ENCODE assay signal across 12 mouse cellular contexts in genomic region chr1:131478770-131479305, GRCm38 (mm10). TPM values are rescaled to one million over a fixed set of nuclear protein-coding genes. Genes with fewer than 3 reads are reported as not detected.
DNase-seq lines count a peak whose midpoint lies in the region; ATAC-seq lines count a peak whose summit lies in the region.
"Had no signal": no experiment of that assay in that cellular context is flagged by ENCODE, and none has a peak within 500 bp of the region (broad histone marks: within the 10 kb centered on the region; RNA-seq: fewer than 3 reads in every experiment).

No protein-coding gene starts in this region.

- 0 out of 2 replicates have a peak, but pooled peaks have one; percentile 26 for ATAC-seq in intestine, embryonic 16.5 days
- ATAC-seq in intestine, embryonic 15.5 days, result no peak
- no peak for ATAC-seq in neural tube, embryonic 11.5 days (ENCODE audit: insufficient read depth, low FRiP score, low TSS enrichment)
- peak; percentile 60 for ATAC-seq in heart, embryonic 16.5 days (replicated peaks; ENCODE audit: extremely low read depth, insufficient read depth, low FRiP score)
- ATAC-seq: forebrain, embryonic 13.5 days had no signal

- no peaks in the 10 kb centered on the region for H3K9me3 ChIP-seq in intestine, embryonic 16.5 days (ENCODE audit: control insufficient read depth, low read length)
- no peaks in the 10 kb centered on the region for H3K9me3 ChIP-seq in intestine, embryonic 15.5 days
- no peaks in the 10 kb centered on the region for H3K9me3 ChIP-seq in neural tube, embryonic 11.5 days (ENCODE audit: control insufficient read depth, low read length)
- peaks cover 3% of the 10 kb centered on the region; the same call in 1 of the 2 replicates for H3K9me3 ChIP-seq in heart, embryonic 16.5 days (replicated peaks; ENCODE audit: control insufficient read depth, low read length)
- H3K9me3 ChIP-seq: neural tube, embryonic 15.5 days had no signal

- no peak overlapping the region for H3K9ac ChIP-seq in intestine, embryonic 16.5 days (ENCODE audit: low read depth, low read length)
- H3K9ac ChIP-seq in intestine, embryonic 15.5 days, result no peak overlapping the region
- no peak overlapping the region for H3K9ac ChIP-seq in neural tube, embryonic 11.5 days (ENCODE audit: low read length)
- no peak overlapping the region for H3K9ac ChIP-seq in heart, embryonic 16.5 days (ENCODE audit: low read length)
- H3K9ac ChIP-seq: forebrain, embryonic 13.5 days; neural tube, embryonic 15.5 days had no signal

- DNase-seq in neural tube, embryonic 11.5 days (ENCODE audit: low spot score), result peak; percentile 13
- DNase-seq in neural tube, embryonic 10.5 days (ENCODE audit: extremely low spot score, low spot score), result no peak
- DNase-seq in spleen, adult 18-20 months, result no peak
- DNase-seq in testis, postnatal 14 days (ENCODE audit: low spot score), result no peak
- no peak for DNase-seq in spleen, postnatal 14 days (ENCODE audit: low spot score in 2 of 2)
- DNase-seq: right cerebral cortex, postnatal 14 days had no signal

- no peak overlapping the region for H3K27ac ChIP-seq in intestine, embryonic 16.5 days (ENCODE audit: low read length)
- H3K27ac ChIP-seq in intestine, embryonic 15.5 days, result no peak overlapping the region
- no peak overlapping the region for H3K27ac ChIP-seq in neural tube, embryonic 11.5 days (ENCODE audit: low read depth, low read length)
- peak overlapping the region; percentile 86 for H3K27ac ChIP-seq in heart, embryonic 16.5 days (ENCODE audit: low read length)
- H3K27ac ChIP-seq: forebrain, embryonic 13.5 days; neural tube, embryonic 15.5 days; stomach, postnatal 0 days had no signal

- H3K4me2 ChIP-seq in intestine, embryonic 16.5 days (ENCODE audit: low read depth, low read length), result no peak overlapping the region
- H3K4me2 ChIP-seq in intestine, embryonic 15.5 days (replicated peaks), result no peak overlapping the region
- no peak overlapping the region for H3K4me2 ChIP-seq in neural tube, embryonic 11.5 days (ENCODE audit: low read depth)
- H3K4me2 ChIP-seq in heart, embryonic 16.5 days (ENCODE audit: low read depth, low read length), result no peak overlapping the region
- H3K4me2 ChIP-seq: forebrain, embryonic 13.5 days; neural tube, embryonic 15.5 days had no signal

- WGBS in intestine, embryonic 16.5 days, result 58% methylated on average over 2 of the region's 2 CpGs
- WGBS in intestine, embryonic 15.5 days, result 63% methylated on average over 2 of the region's 2 CpGs
- WGBS in neural tube, embryonic 11.5 days, result 38% methylated on average over 2 of the region's 2 CpGs
- WGBS in heart, embryonic 16.5 days, result 25% methylated on average over 2 of the region's 2 CpGs

- H3K4me3 ChIP-seq in intestine, embryonic 16.5 days (ENCODE audit: low read length), result no peak overlapping the region
- H3K4me3 ChIP-seq in intestine, embryonic 15.5 days (replicated peaks), result no peak overlapping the region
- H3K4me3 ChIP-seq in neural tube, embryonic 11.5 days (ENCODE audit: low read depth, low read length), result no peak overlapping the region
- H3K4me3 ChIP-seq in heart, embryonic 16.5 days (ENCODE audit: low read length), result no peak overlapping the region
- H3K4me3 ChIP-seq: forebrain, embryonic 13.5 days; neural tube, embryonic 15.5 days had no signal

- no peaks in the 10 kb centered on the region for H3K4me1 ChIP-seq in intestine, embryonic 16.5 days (ENCODE audit: control insufficient read depth, insufficient read depth, low read length)
- H3K4me1 ChIP-seq in intestine, embryonic 15.5 days (replicated peaks), result no peaks in the 10 kb centered on the region
- no peaks in the 10 kb centered on the region for H3K4me1 ChIP-seq in neural tube, embryonic 11.5 days (ENCODE audit: control insufficient read depth, insufficient read depth, low read length)
- peaks cover 21% of the 10 kb centered on the region for H3K4me1 ChIP-seq in heart, embryonic 16.5 days (ENCODE audit: control insufficient read depth, insufficient read depth, low read length)

- no peaks in the 10 kb centered on the region for H3K27me3 ChIP-seq in intestine, embryonic 16.5 days (replicated peaks; ENCODE audit: control insufficient read depth, insufficient read depth, low read length)
- H3K27me3 ChIP-seq in intestine, embryonic 15.5 days (replicated peaks), result no peaks in the 10 kb centered on the region
- no peaks in the 10 kb centered on the region for H3K27me3 ChIP-seq in neural tube, embryonic 11.5 days (ENCODE audit: control insufficient read depth, insufficient read depth, low read length)
- H3K27me3 ChIP-seq in heart, embryonic 16.5 days (ENCODE audit: control insufficient read depth, insufficient read depth, low read length), result no peaks in the 10 kb centered on the region
- H3K27me3 ChIP-seq: forebrain, embryonic 13.5 days; neural tube, embryonic 15.5 days had no signal

- no peaks in the 10 kb centered on the region for H3K36me3 ChIP-seq in intestine, embryonic 16.5 days (ENCODE audit: control insufficient read depth, insufficient read depth, low read length)
- H3K36me3 ChIP-seq in intestine, embryonic 15.5 days, result no peaks in the 10 kb centered on the region
- no peaks in the 10 kb centered on the region for H3K36me3 ChIP-seq in neural tube, embryonic 11.5 days (ENCODE audit: control insufficient read depth, insufficient read depth, low read length)
- peaks cover 4% of the 10 kb centered on the region for H3K36me3 ChIP-seq in heart, embryonic 16.5 days (ENCODE audit: control insufficient read depth, insufficient read depth)
- H3K36me3 ChIP-seq: neural tube, embryonic 15.5 days had no signal

RNA-seq across cellular contexts. Expression of gene Srgap2, which starts 48.3 kb away (rescaled TPM):
- polyA plus RNA-seq in intestine, embryonic 16.5 days (2015; fragmentation: Nextera tagmentation; extraction: Ambion mirVana), result 7.8 TPM in 2 replicates
- 7.9 and 8.3 TPM in 2 replicates for polyA plus RNA-seq in intestine, embryonic 15.5 days (2015; fragmentation: Nextera tagmentation; extraction: Ambion mirVana)
- 15.2 and 15.8 TPM in 2 replicates for polyA plus RNA-seq in neural tube, embryonic 11.5 days (2014; fragmentation: Nextera tagmentation; extraction: Ambion mirVana)
- 13.3 and 16.6 TPM in 2 replicates for polyA plus RNA-seq in heart, embryonic 16.5 days (2015; fragmentation: Nextera tagmentation; extraction: Ambion mirVana)

RNA-seq across cellular contexts. Expression of gene Fam72a, which starts 48.9 kb away (rescaled TPM):
- polyA plus RNA-seq in intestine, embryonic 16.5 days (2015; fragmentation: Nextera tagmentation; extraction: Ambion mirVana), result 1.6 and 1.7 TPM in 2 replicates
- polyA plus RNA-seq in intestine, embryonic 15.5 days (2015; fragmentation: Nextera tagmentation; extraction: Ambion mirVana), result 2.2 and 2.8 TPM in 2 replicates
- 2.7 and 3.0 TPM in 2 replicates for polyA plus RNA-seq in neural tube, embryonic 11.5 days (2014; fragmentation: Nextera tagmentation; extraction: Ambion mirVana)
- 2.4 and 3.2 TPM in 2 replicates for polyA plus RNA-seq in heart, embryonic 16.5 days (2015; fragmentation: Nextera tagmentation; extraction: Ambion mirVana)

Comparison
In these comparisons a context has a peak if more than half of its experiments do, and no peak if none do; other contexts are left out.
1. ATAC-seq: peak in intestine, embryonic 16.5 days (single experiment) and heart, embryonic 16.5 days (single experiment); none in intestine, embryonic 15.5 days (single experiment) and neural tube, embryonic 11.5 days (single experiment).